ENCODE assay signal across 8 mouse cellular contexts in the genomic region with DNA sequence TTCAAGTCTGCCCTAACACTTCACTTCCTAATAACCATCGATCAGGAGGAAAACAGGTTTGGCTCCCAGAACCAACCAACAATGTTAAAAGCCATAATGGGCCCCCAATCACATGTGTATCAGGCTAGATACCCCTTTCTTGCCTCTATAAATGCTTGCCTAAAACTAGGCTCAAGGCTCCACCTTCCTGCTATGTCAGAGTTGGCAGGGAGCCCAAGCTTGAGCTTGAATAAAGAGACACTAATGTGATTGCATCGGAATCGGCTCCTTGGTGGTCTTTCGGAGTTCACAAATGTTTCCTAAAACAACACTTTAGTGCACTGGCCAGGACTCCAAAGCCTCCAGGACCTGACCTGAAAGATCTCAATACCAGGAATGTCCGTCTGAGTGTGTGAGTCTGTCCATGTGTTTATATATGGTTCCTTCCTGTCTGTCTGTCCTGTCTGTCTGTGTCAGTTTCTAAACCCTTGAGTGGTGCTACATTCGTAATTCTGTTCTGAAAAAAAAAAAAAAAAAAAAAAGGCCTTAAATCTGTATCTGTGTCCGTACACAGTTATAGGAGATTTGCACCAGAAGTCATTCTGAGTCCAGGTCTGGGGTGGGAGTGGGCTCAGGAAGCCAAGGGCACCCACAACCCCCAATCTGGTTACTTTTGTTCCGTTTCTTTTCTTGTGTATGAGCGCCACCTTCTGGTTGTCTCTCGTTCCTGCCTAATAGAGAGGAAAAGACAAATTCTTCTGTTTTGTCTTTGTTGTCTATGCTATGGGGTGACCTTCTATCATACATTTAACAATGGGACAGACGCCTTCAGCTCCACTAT. TPM values are rescaled to one million over a fixed set of nuclear protein-coding genes. Genes with fewer than 3 reads are reported as not detected.
DNase-seq lines count a peak whose midpoint lies in the region; ATAC-seq lines count a peak whose summit lies in the region.

No protein-coding gene starts in this region.

- H3K4me2 ChIP-seq in intestine, embryonic 14.5 days (ENCODE audit: low read length): peak overlapping the region; percentile 39
- H3K4me2 ChIP-seq in midbrain, embryonic 14.5 days (ENCODE audit: low read length): peak overlapping the region; percentile 51

- no peaks in the 10 kb centered on the region for H3K9me3 ChIP-seq in intestine, embryonic 14.5 days (ENCODE audit: control insufficient read depth, low read length)
- no peaks in the 10 kb centered on the region for H3K9me3 ChIP-seq in limb, embryonic 10.5 days (replicated peaks)
- H3K9me3 ChIP-seq in midbrain, embryonic 14.5 days (ENCODE audit: control insufficient read depth, low read length): no peaks in the 10 kb centered on the region

- peak; percentile 50 for DNase-seq in urinary bladder, postnatal 14 days (ENCODE audit: low spot score)
- DNase-seq in urinary bladder, postnatal 10 days (ENCODE audit: low spot score): no peak
- DNase-seq in cerebellum, adult 9-10 months: peak; percentile 38
- peak; percentile 39 to 40 for DNase-seq in frontal cortex, postnatal 25 days (ENCODE audit: low spot score in 2 of 2)
- peak; percentile 87 for DNase-seq in intestine, embryonic 14.5 days (ENCODE audit: low spot score)
- peak; percentile 78 for DNase-seq in limb, embryonic 10.5 days (ENCODE audit: low spot score)
- peak; percentile 94 for DNase-seq in midbrain, embryonic 14.5 days
- DNase-seq in thymus, postnatal 25 days: peak; percentile 37

- ATAC-seq in intestine, embryonic 14.5 days (replicated peaks; ENCODE audit: low FRiP score, low TSS enrichment, low read depth): peak; percentile 85
- peak; percentile 91 for ATAC-seq in midbrain, embryonic 14.5 days (ENCODE audit: low FRiP score, low TSS enrichment)

- no peak overlapping the region for H3K27ac ChIP-seq in intestine, embryonic 14.5 days (ENCODE audit: low read depth)
- H3K27ac ChIP-seq in limb, embryonic 10.5 days: peak overlapping the region; percentile 85
- peak overlapping the region; percentile 73 for H3K27ac ChIP-seq in midbrain, embryonic 14.5 days (replicated peaks; ENCODE audit: low read depth, low read length)

- WGBS in intestine, embryonic 14.5 days: 27% methylated on average over 11 of the region's 11 CpGs
- WGBS in limb, embryonic 10.5 days: 46% methylated on average over 11 of the region's 11 CpGs
- 31% methylated on average over 11 of the region's 11 CpGs for WGBS in midbrain, embryonic 14.5 days

- 0 out of 2 replicates have a peak overlapping the region, but pooled peaks have one; percentile 12 for H3K4me3 ChIP-seq in intestine, embryonic 14.5 days (ENCODE audit: low read depth, low read length)
- H3K4me3 ChIP-seq in limb, embryonic 10.5 days: peak overlapping the region; percentile 35
- H3K4me3 ChIP-seq in midbrain, embryonic 14.5 days (replicated peaks; ENCODE audit: low read depth, low read length): peak overlapping the region; percentile 25

- H3K9ac ChIP-seq in intestine, embryonic 14.5 days (ENCODE audit: low read length): no peak overlapping the region
- H3K9ac ChIP-seq in midbrain, embryonic 14.5 days (replicated peaks; ENCODE audit: low read length): peak overlapping the region; percentile 48; the same call in 1 of the 2 replicates

- H3K36me3 ChIP-seq in intestine, embryonic 14.5 days (ENCODE audit: control insufficient read depth, insufficient read depth, low read length): no peaks in the 10 kb centered on the region
- no peaks in the 10 kb centered on the region for H3K36me3 ChIP-seq in limb, embryonic 10.5 days
- no peaks in the 10 kb centered on the region for H3K36me3 ChIP-seq in midbrain, embryonic 14.5 days (ENCODE audit: control insufficient read depth, insufficient read depth, low read length)

- no peaks in the 10 kb centered on the region for H3K27me3 ChIP-seq in intestine, embryonic 14.5 days (replicated peaks; ENCODE audit: control insufficient read depth, insufficient read depth, low read length)
- H3K27me3 ChIP-seq in limb, embryonic 10.5 days (ENCODE audit: low read depth, poor library complexity, severe bottlenecking): no peaks in the 10 kb centered on the region
- no peaks in the 10 kb centered on the region for H3K27me3 ChIP-seq in midbrain, embryonic 14.5 days (ENCODE audit: control insufficient read depth, insufficient read depth, low read length)

- H3K4me1 ChIP-seq in intestine, embryonic 14.5 days (replicated peaks; ENCODE audit: control insufficient read depth, insufficient read depth, low read length): no peaks in the 10 kb centered on the region
- peaks cover 4% of the 10 kb centered on the region; the same call in 1 of the 2 replicates for H3K4me1 ChIP-seq in limb, embryonic 10.5 days
- no peaks in the 10 kb centered on the region for H3K4me1 ChIP-seq in midbrain, embryonic 14.5 days (ENCODE audit: control insufficient read depth, insufficient read depth, low read length)

RNA-seq across cellular contexts. Expression of gene Gm26661, which starts 42.2 kb away (rescaled TPM):
- not detected in 2 replicates for polyA plus RNA-seq in intestine, embryonic 14.5 days (2014; fragmentation: Nextera tagmentation; extraction: Ambion mirVana)
- polyA plus RNA-seq in limb, embryonic 10.5 days (2016; fragmentation: Nextera tagmentation; extraction: Ambion mirVana): not detected in 2 replicates
- not detected in 2 replicates for polyA plus RNA-seq in midbrain, embryonic 14.5 days (2014; fragmentation: Nextera tagmentation; extraction: Ambion mirVana)
